26 mouse cellular contexts compared by ENCODE assay signal in genomic region chr15:24358398-24358797, GRCm38 (mm10).
DNase-seq lines count a peak whose midpoint lies in the region; ATAC-seq and TF ChIP-seq lines count a peak whose summit lies in the region.
"Had no signal": no experiment of that assay in that cellular context is flagged by ENCODE, and none has a peak within 500 bp of the region (broad histone marks: within the 10 kb centered on the region; RNA-seq: fewer than 3 reads in every experiment).

No protein-coding gene starts in this region.

- H3K27ac ChIP-seq in heart, embryonic 12.5 days (ENCODE audit: poor library complexity, severe bottlenecking): no peak overlapping the region
- no peak overlapping the region for H3K27ac ChIP-seq in lung, embryonic 15.5 days
- H3K27ac ChIP-seq in embryonic facial prominence, embryonic 15.5 days (replicated peaks): no peak overlapping the region
- no peak overlapping the region for H3K27ac ChIP-seq in intestine, postnatal 0 days (ENCODE audit: low read depth, low read length)
- H3K27ac ChIP-seq: embryonic facial prominence, embryonic 12.5 days; forebrain, embryonic 10.5 days; heart, embryonic 10.5 days; heart, embryonic 15.5 days; hindbrain, embryonic 10.5 days had no signal

- DNase-seq in heart, postnatal 4 days: no peak
- no peak for DNase-seq in lung, postnatal 25 days (ENCODE audit: low spot score)
- peak; percentile 4 for DNase-seq in 3134 (ENCODE audit: extremely low read depth, insufficient read length, low spot score)
- DNase-seq in testis, postnatal 10 days (ENCODE audit: low spot score): no peak
- DNase-seq: adrenal gland, adult 8-10 months; adrenal gland, postnatal 36 days; cerebellum, adult 2 months; cerebellum, postnatal 10 days; embryo, embryonic 11 days; gastrocnemius, postnatal 10 days; heart, adult 18-20 months; heart, postnatal 14 days had no signal

- H3K36me3 ChIP-seq in heart, embryonic 12.5 days: no peaks in the 10 kb centered on the region
- no peaks in the 10 kb centered on the region for H3K36me3 ChIP-seq in lung, embryonic 15.5 days
- H3K36me3 ChIP-seq in embryonic facial prominence, embryonic 15.5 days: no peaks in the 10 kb centered on the region
- H3K36me3 ChIP-seq in intestine, postnatal 0 days (ENCODE audit: control insufficient read depth, insufficient read depth): no peaks in the 10 kb centered on the region
- H3K36me3 ChIP-seq: embryonic facial prominence, embryonic 12.5 days; forebrain, embryonic 10.5 days; G1E; heart, embryonic 10.5 days; heart, embryonic 15.5 days; hindbrain, embryonic 10.5 days had no signal

- no peak for TF ChIP-seq CTCF in intestine, postnatal 0 days (IDR thresholded peaks at IDR 0.05; ENCODE audit: low read depth)

- H3K9ac ChIP-seq in heart, embryonic 12.5 days: no peak overlapping the region
- no peak overlapping the region for H3K9ac ChIP-seq in lung, embryonic 15.5 days
- no peak overlapping the region for H3K9ac ChIP-seq in embryonic facial prominence, embryonic 15.5 days
- H3K9ac ChIP-seq in intestine, postnatal 0 days (ENCODE audit: low read depth, low read length): no peak overlapping the region
- H3K9ac ChIP-seq: embryonic facial prominence, embryonic 12.5 days; heart, embryonic 15.5 days had no signal

- peaks cover 24% of the 10 kb centered on the region for H3K9me3 ChIP-seq in heart, embryonic 12.5 days (replicated peaks)
- H3K9me3 ChIP-seq in lung, embryonic 15.5 days: no peaks in the 10 kb centered on the region
- no peaks in the 10 kb centered on the region for H3K9me3 ChIP-seq in embryonic facial prominence, embryonic 15.5 days (replicated peaks)
- H3K9me3 ChIP-seq in intestine, postnatal 0 days (ENCODE audit: control insufficient read depth): no peaks in the 10 kb centered on the region
- H3K9me3 ChIP-seq: embryonic facial prominence, embryonic 12.5 days had no signal

- H3K4me3 ChIP-seq in heart, embryonic 12.5 days: no peak overlapping the region
- no peak overlapping the region for H3K4me3 ChIP-seq in lung, embryonic 15.5 days
- H3K4me3 ChIP-seq in embryonic facial prominence, embryonic 15.5 days (replicated peaks): no peak overlapping the region
- H3K4me3 ChIP-seq in intestine, postnatal 0 days (ENCODE audit: low read depth, low read length): no peak overlapping the region
- H3K4me3 ChIP-seq: embryonic facial prominence, embryonic 12.5 days; forebrain, embryonic 10.5 days; heart, embryonic 10.5 days; heart, embryonic 15.5 days; hindbrain, embryonic 10.5 days had no signal

- H3K4me1 ChIP-seq in heart, embryonic 12.5 days (replicated peaks): no peaks in the 10 kb centered on the region
- H3K4me1 ChIP-seq in lung, embryonic 15.5 days: no peaks in the 10 kb centered on the region
- H3K4me1 ChIP-seq in embryonic facial prominence, embryonic 15.5 days: no peaks in the 10 kb centered on the region
- no peaks in the 10 kb centered on the region for H3K4me1 ChIP-seq in intestine, postnatal 0 days (replicated peaks; ENCODE audit: control insufficient read depth, insufficient read depth, low read length)
- H3K4me1 ChIP-seq: embryonic facial prominence, embryonic 12.5 days; forebrain, embryonic 10.5 days; heart, embryonic 10.5 days; heart, embryonic 15.5 days; hindbrain, embryonic 10.5 days had no signal

- ATAC-seq in heart, embryonic 12.5 days (ENCODE audit: insufficient number of reproducible peaks, low FRiP score): 0 out of 2 replicates have a peak, but pooled peaks have one; percentile 22
- ATAC-seq in lung, embryonic 15.5 days (ENCODE audit: borderline replicate concordance, extremely low read depth, low FRiP score, low TSS enrichment): peak; percentile 39; the same call in 1 of the 2 replicates
- peak; percentile 60 for ATAC-seq in embryonic facial prominence, embryonic 15.5 days (ENCODE audit: insufficient number of reproducible peaks, low FRiP score, low TSS enrichment, low read depth)
- no peak for ATAC-seq in intestine, postnatal 0 days
- ATAC-seq: CD4-positive, CD25-positive, alpha-beta regulatory T cell, adult 4 months; forebrain, embryonic 16.5 days; hindbrain, embryonic 16.5 days; inflammation-experienced regulatory T-cells, adult 6 months had no signal

- no peaks in the 10 kb centered on the region for H3K27me3 ChIP-seq in heart, embryonic 12.5 days (replicated peaks)
- H3K27me3 ChIP-seq in lung, embryonic 15.5 days: no peaks in the 10 kb centered on the region
- no peaks in the 10 kb centered on the region for H3K27me3 ChIP-seq in embryonic facial prominence, embryonic 15.5 days
- H3K27me3 ChIP-seq in intestine, postnatal 0 days (replicated peaks; ENCODE audit: control insufficient read depth, insufficient read depth, low read length): no peaks in the 10 kb centered on the region
- H3K27me3 ChIP-seq: embryonic facial prominence, embryonic 12.5 days; heart, embryonic 15.5 days had no signal

- no peak overlapping the region for H3K4me2 ChIP-seq in heart, embryonic 12.5 days
- no peak overlapping the region for H3K4me2 ChIP-seq in lung, embryonic 15.5 days
- no peak overlapping the region for H3K4me2 ChIP-seq in embryonic facial prominence, embryonic 15.5 days (replicated peaks)
- no peak overlapping the region for H3K4me2 ChIP-seq in intestine, postnatal 0 days (replicated peaks; ENCODE audit: low read depth)
- H3K4me2 ChIP-seq: embryonic facial prominence, embryonic 12.5 days; heart, embryonic 15.5 days had no signal

- WGBS in heart, embryonic 12.5 days: 81% methylated on average over 8 of the region's 8 CpGs
- WGBS in lung, embryonic 15.5 days: 80% methylated on average over 8 of the region's 8 CpGs
- WGBS in embryonic facial prominence, embryonic 15.5 days: 74% methylated on average over 8 of the region's 8 CpGs
- 72% methylated on average over 8 of the region's 8 CpGs for WGBS in intestine, postnatal 0 days
